Mouse (Mus musculus) MEL (cell line): ENCODE data around the gene Trak1. TPM values are rescaled to one million over a fixed set of nuclear protein-coding genes. Genes with fewer than 3 reads are reported as not detected.

Source experiments
- DNase-seq: peaks from one replicate; pipeline ENCODE4 v3.0.0; 2011; ENCODE audit warnings: low read depth, low spot score
- H3K27ac ChIP-seq: 2 replicates; pipeline ENCODE4 v1.5.1; 2012; ENCODE audit warnings: low read depth, mild to moderate bottlenecking, control low read depth, low read length, moderate library complexity; ENCODE audit not compliant: control insufficient read depth
- H3K27me3 ChIP-seq, 2 experiments: fragments of 150-350 bp in 1 of 2; sonication (generic) in 1 of 2; 2 replicates each; pipeline ENCODE4 v1.6.1; 2012; ENCODE audit warnings: low read length in 2 of 2, mild to moderate bottlenecking in 2 of 2, improper control_type of control experiment in 1 of 2, moderate library complexity in 1 of 2; ENCODE audit not compliant: insufficient read depth in 2 of 2, control insufficient read depth in 1 of 2
- H3K36me3 ChIP-seq, 2 experiments: 2 replicates each; pipeline ENCODE4 v1.6.1; 2012 to 2014; ENCODE audit warnings: low read length in 2 of 2, improper control_type of control experiment in 1 of 2, inconsistent platforms in 1 of 2, mild to moderate bottlenecking in 1 of 2; ENCODE audit not compliant: insufficient read depth in 2 of 2, control insufficient read depth in 1 of 2
- H3K4me1 ChIP-seq, 2 experiments: fragments of 150-350 bp in 1 of 2; sonication (generic) in 1 of 2; 2 replicates each; pipeline ENCODE4 v1.6.1; 2012; ENCODE audit warnings: low read length in 2 of 2, improper control_type of control experiment in 1 of 2, mild to moderate bottlenecking in 1 of 2; ENCODE audit not compliant: insufficient read depth in 2 of 2, control insufficient read depth in 1 of 2
- H3K4me3 ChIP-seq, 2 experiments: fragments of 150-350 bp in 1 of 2; sonication (generic) in 1 of 2; 2 replicates each; pipeline ENCODE4 v1.5.1; 2012; ENCODE audit warnings: low read depth in 2 of 2, low read length in 2 of 2, mild to moderate bottlenecking in 2 of 2, moderate library complexity in 2 of 2, control low read depth in 1 of 2, improper control_type of control experiment in 1 of 2; ENCODE audit not compliant: control insufficient read depth in 1 of 2, insufficient read depth in 1 of 2
- H3K79me2 ChIP-seq: 2 replicates; pipeline ENCODE4 v1.6.1; 2012; ENCODE audit warnings: mild to moderate bottlenecking, low read length, moderate library complexity; ENCODE audit not compliant: control insufficient read depth, poor library complexity, insufficient read depth
- H3K9ac ChIP-seq: 2 replicates; pipeline ENCODE4 v1.6.1; 2012; ENCODE audit warnings: low read depth, mild to moderate bottlenecking, control low read depth, low read length, moderate library complexity; ENCODE audit not compliant: control insufficient read depth, poor library complexity, severe bottlenecking
- H3K9me3 ChIP-seq: fragments of 150-350 bp; sonication (generic); replicated peaks from 2 replicates; pipeline ENCODE4 v1.6.1; 2012; ENCODE audit warnings: mild to moderate bottlenecking, low read length, improper control_type of control experiment, moderate library complexity; ENCODE audit not compliant: insufficient read depth
- CHD1 ChIP-seq: IDR thresholded peaks from 2 replicates; pipeline ENCODE4 v1.6.1; 2012; ENCODE audit warnings: low read depth, mild to moderate bottlenecking, inconsistent platforms, low read length, improper control_type of control experiment
- GABPA ChIP-seq: IDR thresholded peaks from 2 replicates; pipeline ENCODE4 v1.6.1; 2012; ENCODE audit warnings: low read depth, mild to moderate bottlenecking, inconsistent platforms, low read length, improper control_type of control experiment, moderate library complexity
- GATA1 ChIP-seq: IDR thresholded peaks from 2 replicates; pipeline ENCODE4 v1.6.1; 2011; ENCODE audit warnings: low read depth, low read length, improper control_type of control experiment
- JUND ChIP-seq: IDR thresholded peaks from 2 replicates; pipeline ENCODE4 v1.6.1; 2011; ENCODE audit warnings: low read depth, mild to moderate bottlenecking, improper control_type of control experiment, low read length
- KAT2A ChIP-seq: conservative IDR thresholded peaks from 2 replicates; pipeline ENCODE4 v1.6.1; 2012; ENCODE audit warnings: low read depth, low read length, improper control_type of control experiment, inconsistent platforms
- MEF2A ChIP-seq: IDR thresholded peaks from 2 replicates; pipeline ENCODE4 v1.6.1; 2014; ENCODE audit warnings: low read depth, mild to moderate bottlenecking, inconsistent platforms, low read length, improper control_type of control experiment; ENCODE audit not compliant: poor library complexity, insufficient replicate concordance, severe bottlenecking; ENCODE audit errors: extremely low read depth
- MXI1 ChIP-seq: IDR thresholded peaks from 2 replicates; pipeline ENCODE4 v1.6.1; 2011; ENCODE audit warnings: mild to moderate bottlenecking, low read depth, low read length, improper control_type of control experiment
- NELFE ChIP-seq: IDR thresholded peaks from 2 replicates; pipeline ENCODE4 v1.6.1; 2011; ENCODE audit warnings: low read depth, low read length, improper control_type of control experiment
- NRF1 ChIP-seq: IDR thresholded peaks from 2 replicates; pipeline ENCODE4 v1.6.1; 2014; ENCODE audit warnings: low read depth, mild to moderate bottlenecking, inconsistent platforms, low read length, improper control_type of control experiment, moderate library complexity; ENCODE audit not compliant: poor library complexity, insufficient read depth, severe bottlenecking
- POLR2A ChIP-seq, 2 experiments: IDR thresholded peaks; 2 replicates each; pipeline ENCODE4 v1.6.1; 2011 to 2012; ENCODE audit warnings: low read length in 2 of 2, mild to moderate bottlenecking in 2 of 2, control low read depth in 1 of 2, improper control_type of control experiment in 1 of 2, low read depth in 1 of 2, moderate library complexity in 1 of 2; ENCODE audit not compliant: control insufficient read depth in 1 of 2, insufficient read depth in 1 of 2, poor library complexity in 1 of 2
- SIN3A ChIP-seq: IDR thresholded peaks from 2 replicates; pipeline ENCODE4 v1.6.1; 2012; ENCODE audit warnings: low read length, improper control_type of control experiment, inconsistent platforms
- TAL1 ChIP-seq: IDR thresholded peaks from 2 replicates; pipeline ENCODE4 v1.6.1; 2012; ENCODE audit warnings: mild to moderate bottlenecking, inconsistent platforms, low read length, moderate library complexity, mixed read lengths
- TBP ChIP-seq: IDR thresholded peaks from 2 replicates; pipeline ENCODE4 v1.8.0; 2011; ENCODE audit warnings: low read depth, low read length, improper control_type of control experiment
- USF1 ChIP-seq: IDR thresholded peaks from 2 replicates; pipeline ENCODE4 v1.6.1; 2014; ENCODE audit warnings: low read depth, mild to moderate bottlenecking, inconsistent platforms, low read length, improper control_type of control experiment, moderate library complexity
- USF2 ChIP-seq, 2 experiments: IDR thresholded peaks; 2 replicates each; pipeline ENCODE4 v1.6.1; 2011 to 2012; ENCODE audit warnings: improper control_type of control experiment in 2 of 2, low read length in 2 of 2, borderline replicate concordance in 1 of 2, inconsistent platforms in 1 of 2, low read depth in 1 of 2, mild to moderate bottlenecking in 1 of 2; ENCODE audit not compliant: insufficient read depth in 1 of 2
- ZKSCAN1 ChIP-seq: IDR thresholded peaks from 2 replicates; pipeline ENCODE4 v1.6.1; 2012; ENCODE audit warnings: low read depth, mild to moderate bottlenecking, inconsistent platforms, low read length, improper control_type of control experiment, moderate library complexity
- ZMIZ1 ChIP-seq: IDR thresholded peaks from 2 replicates; pipeline ENCODE4 v1.6.1; 2012; ENCODE audit warnings: low read depth, mild to moderate bottlenecking, inconsistent platforms, low read length, improper control_type of control experiment, moderate library complexity
- polyA plus RNA-seq, 2 experiments: library from polyadenylated mRNA; stranded (reverse) in 1 of 2; unstranded in 1 of 2; fragments of >175 nt in 1 of 2; fragments of >200 nt in 1 of 2; gene quantifications; 2 replicates each; pipeline versions ENCODE4 v1.2.1 to v1.2.4; 2012; ENCODE audit warnings: low replicate concordance in 2 of 2, low read depth in 1 of 2; ENCODE audit not compliant: insufficient read length in 2 of 2, insufficient read depth in 1 of 2, missing spikeins in 1 of 2
- total RNA-seq: library from RNA; depleted of rRNA; stranded (reverse); fragments of 300-350 nt; gene quantifications from 2 replicates; pipeline ENCODE4 v1.2.3, GENCODE M21; 2012

The Trak1 gene
- total and polyA plus RNA-seq, 3 experiments, result 16.2 to 35.5 TPM; not detected in 1

GRCm38 (mm10) chr9:121487216-121487615 lies 189.9 kb downstream of the Trak1 start:
- TF ChIP-seq KAT2A (no peak), JUND (no peak), USF2 (IDR thresholded peaks at IDR 0.05; ENCODE audit: borderline replicate concordance in 1 of 2, insufficient read depth in 1 of 2, low read depth in 1 of 2, low read length in 2 of 2) (no peak), GATA1 (no peak), ZMIZ1 (no peak), TAL1 (no peak), TBP (no peak), CHD1 (no peak), MEF2A (no peak), USF1 (no peak), ZKSCAN1 (no peak), MXI1 (no peak), NRF1 (no peak), POLR2A (IDR thresholded peaks at IDR 0.05; ENCODE audit: control insufficient read depth in 1 of 2, insufficient read depth in 1 of 2, low read depth in 1 of 2, low read length in 2 of 2, poor library complexity in 1 of 2) (no peak), NELFE (no peak)
- H3K4me1 ChIP-seq, result no peaks in the 10 kb centered on the region
- no peak overlapping the region for H3K27ac ChIP-seq
- H3K4me3 ChIP-seq, result no peak overlapping the region
- no peaks in the 10 kb centered on the region for H3K9me3 ChIP-seq
- DNase-seq, result no peak
- H3K9ac ChIP-seq, result no peak overlapping the region
- H3K27me3 ChIP-seq, result peaks cover 0 to 1% of the 10 kb centered on the region in 2 experiments; a peak in 1 of 4 replicates
- no peaks in the 10 kb centered on the region for H3K36me3 ChIP-seq
- no peaks in the 10 kb centered on the region for H3K79me2 ChIP-seq

GRCm38 (mm10) chr9:121491592-121492240 lies 194.4 kb downstream of the Trak1 start:
- Histone ChIP-seq H3K4me3 (no peak overlapping the region), H3K27me3 (no peaks in the 10 kb centered on the region), H3K36me3 (no peaks in the 10 kb centered on the region)
- no peak for TF ChIP-seq GABPA
- TF ChIP-seq SIN3A, result no peak
- TF ChIP-seq CHD1, result no peak
- TF ChIP-seq, all 39 proteins: peak for 0
- Histone ChIP-seq H3K4me1 (no peaks in the 10 kb centered on the region), H3K9me3 (no peaks in the 10 kb centered on the region), H3K27ac (no peak overlapping the region), H3K79me2 (no peaks in the 10 kb centered on the region), H3K9ac (no peak overlapping the region)
- DNase-seq, result no peak
